Mouse (Mus musculus) left cerebral cortex, postnatal 14 days (tissue): Measurements from ENCODE around the gene Ap1g2. TPM values are rescaled to one million over a fixed set of nuclear protein-coding genes. Genes with fewer than 3 reads are reported as not detected.
A peak's percentile ranks its signal among the peaks of the same experiment; 100 is the strongest.

ENCODE experiments used
- DNase-seq, 2 experiments: peaks; one replicate each; pipeline ENCODE4 v3.0.0; 2021 to 2022; ENCODE audit warnings: low spot score in 2 of 2, mixed read lengths in 1 of 2
- intact Hi-C: fragments of 180-260 bp; cut with DNase I; formaldehyde crosslinking; loops from one replicate; pipeline ENCODE4 v1.15.1; 2025
- long read RNA-seq, 2 experiments: library from polyadenylated mRNA; stranded (forward); transcript quantifications; one replicate each; pipeline ENCODE4 v2.0.0; 2021
- total RNA-seq, 2 experiments: library from RNA; stranded (reverse); gene quantifications; 2 replicates each; pipeline ENCODE4 v1.2.3; 2021

Ap1g2 gene
- 10 to 100 TPM; 10.4 to 12.3 TPM for total RNA-seq
- long read RNA-seq, experiment 1, partial matches to known transcripts: 0 of 1 reads
- long read RNA-seq, experiment 1, other reads (novel, unspliced or antisense): 0 of 1 reads
- long read RNA-seq, experiment 2, partial matches to known transcripts: 0 of 13 reads
- long read RNA-seq, experiment 2, other reads (novel, unspliced or antisense): 12 of 13 reads

DNA sequence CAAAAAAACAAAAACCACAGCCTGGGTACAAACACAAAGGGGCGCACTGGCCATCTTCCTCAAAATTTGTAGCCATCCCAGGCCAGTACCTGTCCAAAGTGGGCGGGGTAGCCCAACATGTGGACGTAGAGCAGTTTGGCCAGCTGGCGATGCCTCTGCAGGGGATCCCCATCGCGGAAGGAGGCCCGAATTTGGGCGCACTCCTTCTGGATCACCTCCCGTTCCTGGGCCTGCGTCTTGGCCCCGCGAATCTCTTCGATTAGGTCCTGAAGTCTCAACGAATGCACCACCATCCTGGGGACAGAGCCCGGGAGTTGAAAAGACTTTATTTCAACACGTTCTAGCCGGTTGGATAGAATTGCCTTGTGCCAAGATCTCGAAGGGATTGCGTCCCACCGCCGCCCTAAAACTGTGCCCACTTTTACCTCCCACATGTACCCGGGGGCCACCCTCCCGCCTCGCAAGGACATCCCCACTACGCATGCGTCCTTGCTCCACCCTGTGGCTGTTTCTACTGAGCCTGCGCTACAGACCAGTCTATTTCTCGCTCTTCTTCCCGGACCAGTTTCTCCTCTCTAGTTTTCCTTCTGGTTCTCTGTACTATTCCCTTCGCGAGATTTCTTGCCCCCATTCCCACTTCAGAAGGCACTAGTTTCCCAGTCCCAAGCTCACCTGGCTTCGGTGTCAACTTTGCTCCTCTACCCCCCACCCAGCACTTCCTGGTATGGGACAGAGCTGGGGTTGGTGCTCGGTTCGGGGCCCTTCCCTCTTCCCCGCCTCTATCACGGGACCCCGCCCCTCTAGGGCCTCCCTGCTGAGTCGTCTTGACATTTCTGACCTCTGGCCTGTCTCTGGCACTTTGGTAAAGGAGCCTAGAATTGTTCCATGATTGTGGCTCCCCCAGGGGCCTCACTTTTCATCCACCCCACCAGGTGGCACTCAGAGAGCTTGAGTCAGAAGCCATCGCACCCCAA is at the start of gene Ap1g2:
Gene Ap1g2, minus strand, starts transcription at position 758 of the 974 bp plus-strand sequence.
- intact Hi-C loops: loop anchor here (5.0 kb wide), 1 partner anchor 209 kb away; no protein-coding TSS in a partner anchor
- DNase-seq: peak; percentile 88 to 89

DNA sequence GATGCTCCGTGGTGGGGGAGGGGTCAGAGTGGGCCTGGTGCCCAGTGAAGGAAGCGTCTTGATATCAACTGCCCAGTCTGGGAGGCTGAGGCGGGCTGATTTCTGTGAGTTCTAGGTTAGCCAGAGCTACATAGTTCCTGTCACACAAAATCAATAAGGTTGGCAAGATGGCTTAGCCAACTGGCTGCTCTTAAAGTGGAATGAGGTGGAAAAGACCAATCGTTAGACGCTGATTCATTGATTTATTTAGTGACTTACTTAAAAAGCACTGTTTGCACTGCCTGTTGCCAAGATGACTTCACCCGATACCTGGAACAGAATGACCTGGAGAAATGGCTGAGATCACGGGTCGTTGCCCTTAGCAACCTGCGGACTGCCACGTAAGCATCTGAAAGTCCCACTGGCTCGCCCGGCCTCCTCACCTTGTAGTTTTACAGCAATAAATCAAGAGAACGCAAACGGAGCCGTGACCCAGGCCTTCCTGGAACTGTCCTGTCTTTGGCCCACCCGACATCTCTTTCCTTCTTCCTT is 46.6 kb upstream of the Ap1g2 start:
- intact Hi-C loops: no loop called here
- DNase-seq: no peak

DNA sequence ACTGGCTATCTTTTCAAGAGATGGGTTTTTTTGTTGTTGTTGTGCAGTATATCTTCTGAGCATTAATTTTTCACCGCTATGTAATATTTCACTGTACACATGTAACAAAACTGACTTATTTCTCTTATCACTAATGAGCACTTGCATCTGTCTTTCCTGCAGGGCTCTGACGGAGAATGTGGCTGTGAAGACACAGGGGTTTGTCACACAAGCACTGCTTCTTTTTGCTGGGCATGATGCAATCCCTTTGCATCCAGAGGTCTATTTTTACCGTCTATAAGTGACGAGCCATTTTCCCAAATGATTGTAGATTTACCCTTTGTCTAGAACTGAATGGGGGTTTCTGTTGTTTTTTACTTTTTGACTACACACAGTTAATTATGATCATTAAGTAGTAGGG is 45.8 kb upstream of the Ap1g2 start:
- DNase-seq: no peak
- intact Hi-C loops: no loop called here

DNA sequence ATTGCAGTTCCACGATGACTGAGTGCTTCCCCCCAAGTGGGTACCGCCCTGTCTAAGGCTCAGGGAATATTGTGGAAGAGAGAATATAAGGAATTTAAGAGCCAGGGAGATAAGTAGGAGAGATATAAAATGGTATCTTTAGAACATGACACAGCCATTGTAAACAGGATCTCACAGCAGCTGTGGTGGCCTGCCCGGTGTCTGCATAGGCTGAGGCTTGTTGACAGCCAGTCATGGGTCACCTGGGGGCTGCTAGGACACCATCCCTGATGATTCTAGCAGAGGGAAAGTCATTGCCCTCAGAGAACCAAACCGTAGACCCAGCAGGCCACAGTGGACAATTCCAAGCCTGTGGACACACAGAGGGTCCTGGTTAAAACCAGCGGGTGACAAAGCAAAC is 44.6 kb upstream of the Ap1g2 start:
- no peak for DNase-seq
- intact Hi-C loops: no loop called here

DNA sequence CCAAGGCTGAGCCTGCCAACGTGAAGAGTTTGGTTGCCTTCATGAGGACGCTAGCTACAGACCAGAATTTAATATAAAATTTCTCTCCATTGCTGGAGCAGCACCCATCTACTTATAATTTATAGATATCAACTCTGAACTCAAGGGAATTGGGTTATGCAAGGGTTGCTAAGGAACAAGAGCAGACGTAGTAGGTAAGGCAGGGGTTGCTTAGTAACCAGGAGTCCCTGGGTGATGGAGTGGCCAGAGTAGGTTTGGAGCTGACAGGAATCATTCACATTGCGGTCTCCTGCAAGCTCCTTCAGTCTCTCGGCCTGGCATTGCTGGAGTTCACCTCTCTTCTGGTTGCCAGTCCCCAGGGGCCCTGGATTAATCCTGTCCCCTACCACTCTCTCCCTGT is 42.6 kb upstream of the Ap1g2 start:
- intact Hi-C loops: loop anchor here (5.0 to 10.0 kb wide), 3 partner anchors 68 to 396 kb away; partner anchors contain the start of gene Pck2
- DNase-seq: peak; percentile 22 to 28

DNA sequence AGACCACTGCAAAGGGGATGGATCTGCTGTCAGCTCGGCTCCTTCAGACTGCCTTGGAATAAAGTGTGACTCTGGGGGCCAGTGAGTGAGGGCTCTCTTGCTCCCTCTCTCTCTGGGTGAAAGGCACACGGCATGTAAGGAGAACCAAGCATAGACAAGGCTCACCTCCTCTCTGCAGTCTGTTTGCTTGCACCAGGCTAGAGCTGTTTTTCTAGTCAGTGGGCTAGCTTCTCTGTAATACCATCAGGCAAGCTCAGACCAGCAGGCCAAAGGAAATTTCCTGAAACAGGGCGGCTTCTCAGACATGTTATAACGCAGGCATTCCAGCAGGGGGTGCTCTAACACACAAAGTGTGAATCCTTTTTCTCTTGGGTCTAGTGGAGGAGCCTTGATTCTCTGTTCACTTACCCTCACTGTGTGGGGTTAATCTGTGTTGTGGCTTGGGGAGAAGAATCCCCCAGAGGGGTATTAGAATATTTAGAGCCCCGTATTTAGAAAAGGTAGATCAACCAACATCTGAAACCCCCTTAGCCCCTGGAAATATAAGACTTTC is 42.0 kb upstream of the Ap1g2 start:
- peak; percentile 68 to 73 for DNase-seq
- intact Hi-C loops: loop anchor here (5.0 to 10.0 kb wide), 3 partner anchors 69 to 396 kb away; partner anchors contain the start of gene Pck2

DNA sequence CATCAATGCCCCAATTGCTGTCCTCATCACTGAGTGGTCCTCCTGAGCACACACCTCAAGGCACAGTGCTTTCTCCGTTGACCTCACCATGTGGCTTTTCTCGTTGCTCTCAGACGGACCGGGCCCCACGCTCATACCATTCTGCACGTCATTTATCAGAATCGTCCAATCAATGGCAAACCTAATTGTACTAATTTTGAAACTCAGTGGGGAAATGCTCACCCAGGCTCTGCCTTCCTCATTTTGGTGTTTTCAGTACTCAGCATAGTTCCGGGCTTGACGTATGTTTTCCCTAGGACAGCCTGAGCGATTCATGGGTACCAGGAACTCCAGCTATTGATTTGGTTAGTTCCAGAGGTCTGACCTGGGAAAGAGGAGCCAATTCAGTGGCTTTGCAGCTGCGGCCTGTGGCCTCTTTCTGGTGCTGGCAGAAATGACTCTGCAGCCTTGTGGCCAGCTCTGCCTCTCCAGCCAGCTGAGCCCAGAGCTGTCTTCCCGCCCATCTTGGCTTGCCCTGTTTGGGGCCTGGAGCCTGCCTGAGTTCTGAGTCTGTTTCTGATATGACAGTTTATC is 40.5 kb upstream of the Ap1g2 start:
- DNase-seq: no peak
- intact Hi-C loops: loop anchor here (5.0 to 10.0 kb wide), 3 partner anchors 70 to 398 kb away; partner anchors contain the start of gene Pck2

DNA sequence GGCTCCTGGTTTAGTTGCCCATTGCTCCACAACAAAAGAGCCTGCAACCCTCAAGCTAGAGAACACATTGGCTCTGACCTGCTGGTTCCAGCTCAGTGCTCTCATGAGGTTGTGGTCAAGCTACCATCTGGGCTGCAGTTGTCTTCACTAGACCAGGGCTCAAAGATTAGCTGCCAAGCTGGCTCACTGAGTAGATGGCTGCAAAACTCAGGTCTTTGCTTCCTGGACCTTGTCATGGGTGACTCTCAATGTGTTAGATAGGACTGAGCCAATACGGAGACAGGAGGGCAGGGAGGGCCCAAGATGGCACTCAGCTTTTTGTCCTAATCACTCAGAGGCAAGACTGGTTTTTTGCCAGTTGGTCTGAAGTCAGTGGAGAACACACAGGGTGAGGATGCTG is 39.9 kb upstream of the Ap1g2 start:
- intact Hi-C loops: loop anchor here (5.0 to 10.0 kb wide), 3 partner anchors 71 to 398 kb away; partner anchors contain the start of gene Pck2
- DNase-seq: no peak

DNA sequence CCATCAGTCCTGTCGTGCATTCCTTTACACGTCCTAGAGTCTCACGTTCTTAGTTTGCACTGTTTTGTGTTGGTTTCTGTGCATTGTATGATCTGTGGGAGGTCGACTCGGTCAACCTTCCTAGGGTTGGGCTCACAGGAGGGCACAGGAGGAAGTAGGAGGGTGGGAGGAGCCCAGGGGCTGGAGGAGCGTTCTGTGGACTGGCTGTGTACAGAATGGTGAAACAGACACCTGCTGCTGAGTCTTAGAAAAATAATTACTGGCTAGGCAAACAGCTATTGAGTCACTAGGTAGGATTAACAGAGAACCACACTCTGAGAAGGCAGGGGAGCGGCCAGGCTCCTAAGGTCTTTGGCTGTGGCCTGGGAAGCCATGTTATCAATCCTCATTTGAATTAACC is 32.9 kb upstream of the Ap1g2 start:
- intact Hi-C loops: no loop called here
- DNase-seq: no peak

DNA sequence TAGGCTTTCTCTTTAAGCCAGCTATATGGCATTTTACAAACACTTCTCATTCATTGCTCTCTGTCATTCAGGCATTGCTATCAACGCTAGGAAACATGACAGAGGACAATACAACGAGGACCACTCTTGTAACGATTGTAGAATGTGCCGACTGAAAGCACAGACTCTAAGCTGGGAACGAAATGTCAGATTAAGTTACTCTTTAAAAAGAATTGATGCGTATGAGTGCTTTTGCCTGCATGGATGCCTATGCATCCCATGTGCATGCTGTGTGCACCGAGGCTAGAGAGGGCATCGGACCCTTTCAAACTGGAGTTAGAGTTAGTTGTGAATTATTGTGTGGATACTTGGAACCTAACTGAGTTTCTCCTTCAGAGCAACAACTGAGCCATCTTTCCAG is 29.3 kb upstream of the Ap1g2 start:
- intact Hi-C loops: no loop called here

DNA sequence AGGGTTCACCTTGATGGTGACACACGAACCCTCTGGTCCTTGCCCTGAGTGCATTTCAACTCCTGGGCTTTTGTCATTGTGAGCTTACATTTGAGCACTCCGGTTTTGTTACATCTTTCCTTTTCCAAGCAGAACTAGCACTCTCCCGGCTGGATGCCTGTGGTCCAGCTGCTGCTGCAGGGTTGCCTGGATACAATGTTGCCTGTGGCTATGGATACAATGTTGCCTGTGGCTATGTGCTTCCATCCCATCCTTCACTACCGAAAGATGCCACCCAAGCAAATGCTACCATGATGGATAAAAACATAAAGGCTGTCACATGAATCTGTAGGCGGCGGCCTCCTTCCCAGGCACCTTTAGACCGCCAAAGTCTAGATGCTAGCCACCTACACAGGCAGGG is 20.1 kb upstream of the Ap1g2 start:
- intact Hi-C loops: no loop called here
- DNase-seq: peak in 1 of 2 experiments; percentile 75

More for the DNA sequence above, 29.3 kb upstream of the Ap1g2 start:
- DNase-seq: no peak

DNA sequence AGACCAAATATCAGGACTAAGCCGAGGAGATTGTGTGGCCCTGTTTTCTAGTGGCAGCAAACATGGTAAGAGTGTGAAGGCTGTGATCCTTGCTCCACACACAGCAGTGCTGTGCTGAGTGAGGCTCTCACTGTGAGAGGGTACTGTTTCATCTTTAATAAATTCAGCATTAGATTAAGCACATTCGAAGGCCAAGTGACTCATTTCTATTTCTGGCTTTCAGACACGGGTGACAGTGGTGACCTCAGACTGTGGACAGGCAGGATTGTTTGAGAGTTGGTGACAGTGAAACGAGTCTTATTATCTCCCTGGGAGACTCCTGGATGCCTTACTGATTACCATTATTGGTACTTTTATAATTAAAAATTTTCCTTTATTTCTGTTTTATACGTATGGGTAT is 19.3 kb upstream of the Ap1g2 start:
- intact Hi-C loops: no loop called here
- no peak for DNase-seq

DNA sequence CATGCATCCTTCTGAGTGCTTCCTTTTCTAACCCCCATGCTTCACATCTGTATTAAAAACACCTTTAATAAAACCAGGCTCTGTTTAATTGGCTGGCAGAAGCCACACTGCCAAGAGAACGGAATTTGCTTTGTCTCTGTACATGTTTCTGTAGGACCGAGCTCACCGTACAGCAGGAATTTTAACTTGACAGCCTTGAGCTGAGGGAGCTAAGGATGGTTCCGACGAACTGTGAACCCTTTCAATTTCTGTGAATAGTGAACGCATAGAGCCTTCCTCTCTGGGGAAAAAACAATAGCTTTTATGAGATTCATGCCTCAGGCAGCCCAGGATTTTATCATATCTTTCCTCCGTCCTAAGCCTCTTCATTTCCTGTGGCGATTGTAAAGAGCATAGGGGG is 16.0 kb upstream of the Ap1g2 start:
- DNase-seq: no peak
- intact Hi-C loops: loop anchor here (5.0 kb wide), 1 partner anchor 40 kb away; no protein-coding TSS in a partner anchor

DNA sequence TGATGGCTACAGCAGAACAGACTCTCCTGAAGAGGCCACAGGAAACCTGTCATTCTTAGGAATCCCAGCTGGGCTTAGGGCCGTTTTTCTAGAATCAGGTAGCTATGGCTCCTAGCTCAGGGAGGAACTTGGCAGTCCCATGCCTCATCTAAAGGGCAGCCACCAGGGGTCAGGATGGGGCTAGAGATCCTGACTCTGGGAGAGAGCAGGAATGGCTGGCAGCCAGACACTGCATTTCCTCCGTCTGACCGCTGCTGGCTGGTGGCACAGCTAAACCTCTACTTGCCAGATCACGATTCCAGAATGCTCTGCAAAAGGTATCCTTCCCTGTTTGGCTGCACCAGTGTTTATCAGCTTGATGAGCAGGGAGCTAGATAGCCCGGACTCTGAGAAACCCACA is 15.6 kb upstream of the Ap1g2 start:
- intact Hi-C loops: loop anchor here (5.0 kb wide), 1 partner anchor 40 kb away; no protein-coding TSS in a partner anchor

DNA sequence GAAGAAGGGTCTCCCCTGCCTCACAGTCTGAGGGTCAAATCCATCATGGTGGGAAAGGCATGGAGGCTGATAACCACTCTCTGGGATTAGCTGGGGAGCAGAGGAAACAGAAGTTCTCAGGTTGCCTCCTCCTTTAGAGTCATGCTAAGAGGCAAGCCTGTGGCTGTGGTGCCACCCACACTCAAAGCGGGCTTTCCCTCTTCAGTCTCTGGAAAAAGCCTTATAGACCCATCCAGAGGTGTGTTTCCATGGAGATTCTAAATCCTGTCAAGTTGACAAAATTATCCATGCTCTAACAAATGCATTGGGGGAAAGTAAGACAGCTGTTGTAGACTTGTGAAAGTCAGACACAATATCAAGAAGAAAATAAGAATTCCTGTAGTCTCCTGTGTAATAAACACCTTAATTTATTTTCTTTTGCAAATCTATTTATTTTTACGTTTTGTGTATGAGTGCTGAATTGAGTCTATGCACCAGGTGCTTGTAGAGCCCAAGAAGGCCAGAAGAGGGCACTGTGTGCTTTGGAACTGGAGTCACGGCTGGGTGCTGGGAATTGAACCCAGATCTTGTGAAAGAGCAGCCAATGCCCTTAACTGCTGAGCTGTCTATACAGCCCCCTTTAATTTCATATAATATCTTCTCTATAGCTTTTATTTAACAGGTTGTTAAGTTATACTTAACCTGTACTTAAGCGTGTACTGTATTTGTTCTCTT is 13.2 kb upstream of the Ap1g2 start:
- DNase-seq: no peak
- intact Hi-C loops: loop anchor here (5.0 kb wide), 1 partner anchor 43 kb away; no protein-coding TSS in a partner anchor

More for the DNA sequence above, 15.6 kb upstream of the Ap1g2 start:
- peak in 1 of 2 experiments; percentile 66 for DNase-seq

DNA sequence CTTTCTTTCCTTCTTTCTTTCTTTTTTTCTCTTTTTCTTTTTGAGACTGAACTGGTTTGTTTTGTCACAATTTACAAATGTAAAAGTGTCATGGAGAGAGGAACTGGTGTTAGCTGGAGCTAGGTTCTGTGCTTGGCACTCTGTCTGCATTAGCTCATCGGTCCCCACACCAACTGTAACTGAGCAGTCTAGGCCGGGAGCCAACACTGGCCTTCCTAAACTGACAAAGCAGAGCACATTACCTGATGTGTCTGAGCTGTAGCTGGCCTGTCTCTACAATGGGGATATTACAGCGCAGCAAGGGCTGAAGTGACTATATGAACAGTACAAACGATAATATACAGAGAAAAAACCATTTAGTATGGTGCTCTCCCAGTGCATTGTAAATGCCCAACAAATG is 12.5 kb upstream of the Ap1g2 start:
- intact Hi-C loops: no loop called here
- no peak for DNase-seq

DNA sequence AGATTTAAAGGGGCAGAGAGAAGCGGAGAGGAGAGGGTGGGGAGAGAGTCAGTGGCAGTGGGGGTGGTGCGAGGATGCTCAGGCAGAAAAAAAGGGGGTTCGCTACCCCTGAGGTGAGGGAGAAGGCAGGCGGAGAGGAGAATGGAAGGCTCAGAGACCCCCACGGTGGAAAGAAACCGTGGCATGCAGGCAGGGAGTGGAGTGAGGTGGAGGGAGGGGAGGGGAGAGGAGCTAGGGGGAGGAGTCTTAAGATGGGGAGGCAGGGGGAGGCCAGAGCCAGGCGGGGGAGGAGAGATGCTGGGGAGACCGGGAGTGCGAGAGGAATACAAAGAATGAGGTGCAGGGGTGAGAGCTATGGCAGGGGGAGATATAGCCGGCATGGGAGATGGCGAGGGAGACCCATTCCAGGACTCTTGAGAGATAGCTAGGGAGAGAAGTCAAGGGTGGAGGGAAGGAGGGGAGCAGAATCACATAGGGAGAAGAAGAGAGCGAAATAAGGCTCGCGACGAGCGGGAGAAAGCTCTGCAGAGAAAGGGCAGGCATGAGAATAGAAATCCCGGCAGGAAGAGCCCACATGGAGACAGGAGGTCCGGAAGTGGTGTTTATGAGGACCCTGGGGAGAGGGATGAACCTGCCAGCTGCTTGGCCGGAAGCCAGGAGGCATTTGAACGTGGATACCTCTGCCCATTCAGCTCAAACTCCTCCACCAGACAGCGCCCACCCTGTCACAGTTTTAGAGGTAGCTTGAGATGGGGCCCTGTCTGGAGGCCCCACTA is 10.2 kb upstream of the Ap1g2 start, which contains the start of gene Jph4:
Gene Jph4, minus strand, starts transcription at position 511 of the 776 bp plus-strand sequence.
- intact Hi-C loops: no loop called here
- peak in 1 of 2 experiments; percentile 77 for DNase-seq

DNA sequence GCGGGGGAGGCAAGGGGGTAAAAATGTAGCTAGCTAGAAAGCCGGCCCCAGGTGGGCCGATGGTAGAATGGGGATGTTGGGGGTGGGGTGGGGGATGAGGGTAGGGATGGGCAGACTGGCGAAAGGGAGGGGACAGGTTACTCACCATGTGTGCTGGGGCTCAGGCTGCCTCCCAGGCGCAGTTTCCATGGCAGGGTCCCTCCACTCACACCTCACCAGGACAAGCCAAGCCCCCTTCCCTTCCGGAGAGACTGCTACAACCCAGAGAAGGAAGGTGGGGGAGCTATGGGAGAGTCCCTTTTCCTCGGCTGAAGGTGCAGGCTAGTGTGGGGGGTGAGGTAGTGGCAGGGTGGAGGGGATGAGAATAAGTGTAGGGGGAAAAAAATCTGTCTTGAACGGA is 9.5 kb upstream of the Ap1g2 start:
- intact Hi-C loops: no loop called here
- no peak for DNase-seq
